Mouse (Mus musculus) common myeloid progenitor, adult 5-6 weeks (primary cell): ENCODE data around the gene Manbal. TPM values are rescaled to one million over a fixed set of nuclear protein-coding genes. Genes with fewer than 3 reads are reported as not detected.

Source experiments
- ATAC-seq: replicated peaks from 2 replicates; pipeline ENCODE4 v1.8.0; 2016; ENCODE audit warnings: low read depth, mild to moderate bottlenecking, moderate TSS enrichment, inconsistent platforms; ENCODE audit not compliant: poor library complexity, severe bottlenecking
- total RNA-seq: library from RNA; stranded (forward); fragments of 200-1000, 187-1606 nt; gene quantifications from 2 replicates; pipeline ENCODE4 v1.2.3, GENCODE M21; 2017

Gene Manbal
- 6.4 and 7.6 TPM in 2 replicates for total RNA-seq

GRCm38 (mm10) chr2:157367184-157367893 lies at the start of gene Manbal:
TSS of gene Manbal (plus strand) at chr2:157367594.
- ATAC-seq, result peak; percentile 92

DNA sequence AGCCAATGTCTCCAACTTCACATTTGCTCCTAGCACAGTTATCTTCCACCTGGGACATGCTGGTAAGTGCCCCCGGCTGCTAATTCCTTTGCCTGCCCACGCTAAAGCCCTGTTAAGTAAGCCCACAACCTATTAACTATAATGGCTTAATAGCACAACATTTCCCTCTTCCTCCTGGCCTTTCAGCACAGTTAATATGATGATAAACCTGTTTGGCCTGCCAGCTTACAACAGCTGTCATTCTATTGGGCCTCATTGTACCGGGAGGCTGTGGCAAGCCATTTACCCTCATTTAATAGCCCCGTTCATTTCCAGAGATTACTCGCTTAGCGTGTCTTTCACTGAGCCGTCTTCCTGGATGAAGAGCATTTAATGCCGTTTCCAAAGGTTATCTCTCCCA lies 47.3 kb upstream of the Manbal start:
- no peak for ATAC-seq

- ATAC-seq, result no peak
Measured at GRCm38 (mm10) chr2:157320886-157321285, 46.5 kb upstream of the Manbal start.

- ATAC-seq, result no peak
Measured at GRCm38 (mm10) chr2:157322029-157322766, 45.2 kb upstream of the Manbal start.

DNA sequence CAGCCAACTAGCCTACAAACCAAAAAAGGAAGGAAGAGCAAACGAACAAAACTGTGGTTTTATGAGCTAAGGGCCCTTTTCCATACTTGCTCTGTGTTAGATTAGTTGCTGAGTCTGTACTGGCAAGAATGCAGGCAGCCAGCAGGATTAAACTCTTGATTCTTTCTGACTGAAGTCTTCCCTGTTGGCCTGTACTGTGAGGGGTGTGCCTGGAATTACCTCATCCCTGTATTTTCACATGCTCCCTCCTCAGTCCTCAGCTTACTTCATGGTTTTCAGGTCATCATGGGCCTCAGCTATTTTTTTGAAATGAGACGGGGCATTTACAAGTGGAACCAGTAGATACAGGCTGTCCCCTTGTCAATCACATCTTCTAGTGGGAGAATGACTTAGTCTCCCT lies 42.2 kb upstream of the Manbal start:
- no peak for ATAC-seq

DNA sequence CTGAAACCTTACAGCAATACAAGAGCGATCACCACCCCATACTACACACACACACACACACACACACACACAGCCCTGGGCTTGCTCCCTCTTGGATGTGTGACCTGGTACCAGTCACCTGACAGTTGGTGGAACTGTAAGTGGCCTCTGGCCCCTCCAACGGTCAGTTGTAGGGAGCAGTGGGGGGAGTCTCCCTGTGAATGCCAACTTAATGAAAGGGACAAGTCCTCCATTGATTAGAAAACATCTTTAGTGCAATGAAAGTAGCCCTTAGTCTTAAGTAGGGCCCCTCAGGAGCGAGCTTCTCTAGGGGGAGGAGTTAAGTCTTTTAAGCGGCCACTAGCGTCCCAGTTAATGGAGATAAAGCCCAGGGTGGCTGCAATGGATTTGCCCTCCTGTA lies 39.3 kb upstream of the Manbal start:
- no peak for ATAC-seq

- no peak for ATAC-seq
Measured at GRCm38 (mm10) chr2:157328570-157328969, 38.8 kb upstream of the Manbal start.

DNA sequence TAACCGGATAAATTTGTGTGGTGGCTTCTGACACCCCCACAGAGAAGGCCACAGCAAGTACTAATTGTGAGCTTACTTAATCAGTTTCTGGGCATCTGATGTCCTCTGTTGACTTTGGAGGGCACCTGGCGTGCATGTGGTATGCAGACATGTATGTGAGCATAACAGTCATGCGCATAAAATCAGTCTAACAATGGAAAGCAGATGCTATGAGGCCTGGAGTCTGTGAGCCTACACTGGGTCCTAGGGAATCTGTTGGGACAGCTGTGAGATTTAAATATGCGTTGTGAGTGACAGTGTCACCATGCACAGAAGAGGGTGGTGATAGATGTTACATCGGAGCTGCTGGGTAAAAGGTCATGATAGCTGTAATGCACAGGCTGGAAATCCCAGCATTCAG lies 35.3 kb upstream of the Manbal start:
- no peak for ATAC-seq

GRCm38 (mm10) chr2:157338663-157339062 lies 28.7 kb upstream of the Manbal start:
- peak; percentile 71 for ATAC-seq

DNA sequence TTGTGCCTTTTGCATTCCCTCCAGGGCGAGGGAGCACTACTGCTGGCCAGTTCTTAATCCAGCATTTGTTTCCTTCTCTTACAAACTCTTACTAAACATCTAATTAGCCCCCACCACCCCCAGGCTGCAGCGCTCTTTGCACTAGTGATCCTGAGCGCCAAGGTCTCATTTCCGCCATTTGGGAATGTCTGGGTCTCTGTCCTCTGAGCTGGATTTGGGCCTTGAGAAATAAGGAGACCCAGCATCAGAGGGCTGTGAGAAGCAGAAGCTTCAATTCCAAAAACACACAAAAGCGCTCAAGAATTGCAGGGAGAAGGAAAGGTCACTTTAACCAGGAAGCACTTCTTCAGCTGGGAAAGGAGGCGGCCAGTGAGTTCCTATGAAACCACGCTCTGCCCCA lies 27.9 kb upstream of the Manbal start:
- no peak for ATAC-seq

DNA sequence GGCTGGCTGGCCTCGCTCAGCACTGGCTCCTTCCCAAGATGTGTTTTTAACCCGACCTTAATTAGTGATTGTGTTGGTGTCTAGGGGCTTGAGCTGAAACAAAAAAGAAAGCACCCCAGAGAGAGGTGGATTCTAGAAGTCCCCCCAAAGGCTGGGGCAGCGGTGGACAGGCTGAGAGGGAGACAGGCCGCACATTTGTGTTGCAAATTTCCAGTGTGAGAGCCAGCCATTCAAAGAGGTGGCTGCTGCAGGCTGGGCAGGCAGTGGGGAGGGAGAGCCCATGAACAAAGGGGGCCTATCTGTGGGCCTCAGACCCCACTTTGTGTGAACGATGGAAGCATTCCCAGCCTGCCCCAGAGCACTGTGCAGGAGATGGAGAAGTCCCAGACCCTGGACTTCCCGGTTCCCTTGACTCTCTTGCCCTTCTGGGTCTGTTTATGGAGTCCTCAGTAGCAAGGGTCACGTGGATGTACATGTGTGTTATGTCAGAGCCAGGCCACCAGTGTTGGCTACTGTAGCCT lies 27.1 kb upstream of the Manbal start:
- no peak for ATAC-seq

DNA sequence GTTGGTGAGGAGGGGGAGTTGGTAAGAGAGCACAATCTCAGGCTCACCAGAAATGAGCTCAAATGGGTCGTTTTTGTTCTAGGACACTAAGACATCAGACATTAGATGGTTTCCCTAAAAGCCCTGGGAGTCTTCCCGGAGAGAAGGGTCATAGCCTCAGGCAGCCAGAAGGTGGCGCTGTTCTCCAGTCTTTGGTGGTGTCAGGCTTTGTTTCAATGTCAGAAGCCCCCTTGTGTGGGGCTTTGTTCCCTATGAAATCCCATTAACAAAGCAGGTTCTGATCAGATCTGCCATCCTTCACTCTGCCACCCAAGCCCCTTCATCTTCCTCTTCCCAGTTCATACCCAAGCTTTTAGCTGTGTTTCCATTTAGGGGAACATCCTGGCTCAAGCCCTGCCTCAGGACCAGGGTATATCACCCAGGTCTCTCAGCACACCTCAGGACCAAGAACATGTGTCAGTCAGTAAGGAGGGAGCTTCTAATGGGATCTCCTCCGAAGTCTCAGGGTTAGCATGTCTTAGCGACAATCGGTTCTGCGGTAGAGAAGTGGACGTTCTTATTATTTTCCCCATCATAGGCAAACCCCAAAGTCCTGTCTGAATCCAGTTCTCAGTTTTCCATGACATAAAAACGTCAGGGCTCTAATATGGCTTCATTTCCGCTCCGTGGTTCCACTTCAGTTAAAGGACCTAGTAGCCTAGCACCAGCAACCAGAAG lies 25.7 kb upstream of the Manbal start:
- ATAC-seq, result peak; percentile 74

GRCm38 (mm10) chr2:157342328-157342926 lies 25.0 kb upstream of the Manbal start:
- no peak for ATAC-seq

DNA sequence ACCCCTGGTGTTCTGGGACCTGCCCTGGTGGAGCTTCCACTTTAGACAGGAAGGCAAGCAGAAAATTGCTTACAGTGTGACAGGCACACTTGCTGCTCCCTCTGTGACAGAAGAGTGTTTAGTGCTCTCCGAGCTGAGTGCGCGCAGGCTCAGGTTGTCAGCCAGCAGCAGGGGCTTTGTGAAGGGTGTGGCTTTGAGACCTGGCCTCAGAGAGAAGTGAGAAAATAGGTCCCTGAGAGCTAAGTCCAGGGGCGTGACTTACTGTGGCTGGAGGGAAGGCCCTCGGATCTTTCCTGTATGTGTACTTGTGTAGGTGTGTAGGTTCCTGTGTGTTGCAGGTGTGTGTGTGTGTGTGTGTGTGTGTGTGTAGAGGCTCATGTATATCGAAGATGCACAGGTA lies 24.1 kb upstream of the Manbal start:
- ATAC-seq, result no peak

GRCm38 (mm10) chr2:157347361-157348159 lies 19.8 kb upstream of the Manbal start, which contains the start of gene Ghrh:
TSS of gene Ghrh (minus strand) at chr2:157347506.
- no peak for ATAC-seq

- no peak for ATAC-seq
Measured at GRCm38 (mm10) chr2:157349121-157349778, 18.1 kb upstream of the Manbal start.

- ATAC-seq, result no peak
Measured at GRCm38 (mm10) chr2:157353183-157353582, 14.2 kb upstream of the Manbal start.

DNA sequence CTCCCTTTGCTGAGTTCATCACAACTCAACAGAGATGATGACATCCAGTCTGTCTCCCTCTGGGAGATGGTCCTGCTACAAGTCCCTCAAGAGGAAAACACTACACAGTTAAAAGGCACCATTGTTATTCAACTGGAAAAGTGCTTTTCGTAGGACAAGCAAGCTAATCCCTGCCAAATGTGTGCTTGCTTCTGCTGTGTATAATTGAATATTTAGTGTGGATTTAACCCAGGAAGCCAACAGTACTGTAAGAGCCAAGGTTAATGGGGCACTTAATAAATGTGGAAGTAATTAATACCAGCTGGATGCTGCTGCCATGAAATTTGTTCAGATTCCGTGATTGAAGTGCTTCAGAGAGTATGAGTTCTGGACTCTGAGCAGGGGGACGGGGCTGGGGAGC lies 13.3 kb upstream of the Manbal start:
- ATAC-seq, result no peak

GRCm38 (mm10) chr2:157360028-157360427 lies 7.4 kb upstream of the Manbal start:
- no peak for ATAC-seq
